Mouse (Mus musculus): ENCODE measurements around the gene Pde7b.

DNA sequence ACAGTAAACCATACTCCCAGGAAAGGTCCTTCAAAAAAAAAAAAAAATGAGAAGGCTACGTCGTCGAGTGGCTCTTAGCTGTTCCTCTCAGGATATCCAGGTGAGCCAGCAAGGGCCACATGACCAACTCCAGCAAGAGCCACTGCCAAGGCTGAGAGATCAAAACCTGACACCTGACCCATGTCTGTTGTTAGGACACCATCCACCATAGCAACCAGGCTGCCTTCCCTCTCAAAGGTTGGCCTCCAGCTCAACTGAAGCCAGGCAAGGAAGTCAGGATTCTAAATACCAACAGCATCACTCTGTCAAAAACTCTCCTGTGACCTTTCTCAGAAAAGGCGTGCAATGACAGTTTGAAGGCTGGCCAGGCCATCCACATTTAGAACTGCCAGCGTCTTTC is 211.4 kb downstream of the Pde7b start:
- TF ChIP-seq CTCF (IDR thresholded peaks at IDR 0.05; ENCODE audit: extremely low read depth, insufficient read depth, low read length): no peak
- TF ChIP-seq POLR2A (IDR thresholded peaks at IDR 0.05; ENCODE audit: extremely low read depth, insufficient read depth, low read length): no peak
